Mouse (Mus musculus): ENCODE measurements around the gene Lman2.

GRCm38 (mm10) chr13:55403266-55403665 is 40.7 kb upstream of the Lman2 start:
- TF ChIP-seq CTCF (IDR thresholded peaks at IDR 0.05; ENCODE audit: low read depth) (no peak), EP300 (IDR thresholded peaks at IDR 0.05; ENCODE audit: low read depth) (no peak)

Measured in heart, postnatal 0 days (tissue).